Mouse (Mus musculus): ENCODE measurements around the gene Trpv4.
A peak's percentile ranks its signal among the peaks of the same experiment; 100 is the strongest.

Trpv4 gene

GRCm38 (mm10) chr5:114667228-114667856 lies 9.1 kb upstream of the Trpv4 start:
- DNase-seq (ENCODE audit: low read depth, low spot score) = peak; percentile 96

GRCm38 (mm10) chr5:114666659-114667058 lies 8.4 kb upstream of the Trpv4 start:
- no peak for DNase-seq (ENCODE audit: low read depth, low spot score)

GRCm38 (mm10) chr5:114664750-114665149 lies 6.5 kb upstream of the Trpv4 start:
- no peak for DNase-seq (ENCODE audit: low read depth, low spot score)

- DNase-seq (ENCODE audit: low read depth, low spot score) = no peak
Measured at GRCm38 (mm10) chr5:114664139-114664538, 5.9 kb upstream of the Trpv4 start.

- peak; percentile 28 for DNase-seq (ENCODE audit: low read depth, low spot score)
Measured at GRCm38 (mm10) chr5:114661029-114661428, 2.8 kb upstream of the Trpv4 start.

- DNase-seq (ENCODE audit: low read depth, low spot score) = no peak
Measured at GRCm38 (mm10) chr5:114657426-114657825, 795 bp downstream of the Trpv4 start.

- no peak for DNase-seq (ENCODE audit: low read depth, low spot score)
Measured at GRCm38 (mm10) chr5:114656305-114656704, 1.9 kb downstream of the Trpv4 start.

GRCm38 (mm10) chr5:114655721-114656120 lies 2.5 kb downstream of the Trpv4 start:
- no peak for DNase-seq (ENCODE audit: low read depth, low spot score)

GRCm38 (mm10) chr5:114653656-114654437 lies 4.4 kb downstream of the Trpv4 start:
- no peak for DNase-seq (ENCODE audit: low read depth, low spot score)

GRCm38 (mm10) chr5:114651449-114651848 lies 6.8 kb downstream of the Trpv4 start:
- DNase-seq (ENCODE audit: low read depth, low spot score) = no peak

GRCm38 (mm10) chr5:114651002-114651401 lies 7.2 kb downstream of the Trpv4 start:
- DNase-seq (ENCODE audit: low read depth, low spot score) = no peak

- no peak for DNase-seq (ENCODE audit: low read depth, low spot score)
Measured at GRCm38 (mm10) chr5:114648728-114649311, 9.4 kb downstream of the Trpv4 start.

- peak; percentile 34 for DNase-seq (ENCODE audit: low read depth, low spot score)
Measured at GRCm38 (mm10) chr5:114647211-114647974, 10.8 kb downstream of the Trpv4 start.

GRCm38 (mm10) chr5:114645916-114646315 lies 12.3 kb downstream of the Trpv4 start:
- DNase-seq (ENCODE audit: low read depth, low spot score) = no peak

GRCm38 (mm10) chr5:114644918-114645317 lies 13.3 kb downstream of the Trpv4 start:
- no peak for DNase-seq (ENCODE audit: low read depth, low spot score)

GRCm38 (mm10) chr5:114640809-114641208 lies 17.4 kb downstream of the Trpv4 start:
- no peak for DNase-seq (ENCODE audit: low read depth, low spot score)

GRCm38 (mm10) chr5:114639645-114639957 lies 18.6 kb downstream of the Trpv4 start:
- no peak for DNase-seq (ENCODE audit: low read depth, low spot score)

- peak; percentile 83 for DNase-seq (ENCODE audit: low read depth, low spot score)
Measured at GRCm38 (mm10) chr5:114638769-114639644, 19.2 kb downstream of the Trpv4 start.

- DNase-seq (ENCODE audit: low read depth, low spot score) = no peak
Measured at GRCm38 (mm10) chr5:114636091-114636490, 22.1 kb downstream of the Trpv4 start.

GRCm38 (mm10) chr5:114631336-114631735 lies 26.9 kb downstream of the Trpv4 start:
- DNase-seq (ENCODE audit: low read depth, low spot score) = no peak

- no peak for DNase-seq (ENCODE audit: low read depth, low spot score)
Measured at GRCm38 (mm10) chr5:114625590-114625989, 32.6 kb downstream of the Trpv4 start.

Measured in skeletal muscle tissue, adult 2 months (tissue).